ENCODE assay signal across 22 mouse cellular contexts in genomic region chr10:21926941-21927340, GRCm38 (mm10). TPM values are rescaled to one million over a fixed set of nuclear protein-coding genes. Genes with fewer than 3 reads are reported as not detected.
DNase-seq lines count a peak whose midpoint lies in the region; ATAC-seq lines count a peak whose summit lies in the region.
"Had no signal": no experiment of that assay in that cellular context is flagged by ENCODE, and none has a peak within 500 bp of the region (broad histone marks: within the 10 kb centered on the region; RNA-seq: fewer than 3 reads in every experiment).

No protein-coding gene starts in this region.

- ATAC-seq in midbrain, embryonic 11.5 days (ENCODE audit: low FRiP score): no peak
- no peak for ATAC-seq in midbrain, embryonic 16.5 days
- ATAC-seq: activated CD4-positive, CD25-positive, alpha-beta regulatory T cell, adult 4 months; CD4-positive, CD25-positive, alpha-beta regulatory T cell, adult 4 months; Patski had no signal

- H3K4me1 ChIP-seq in heart, embryonic 10.5 days: peaks cover 29% of the 10 kb centered on the region
- H3K4me1 ChIP-seq in midbrain, embryonic 11.5 days (ENCODE audit: control insufficient read depth, insufficient read depth, low read length): peaks cover 12% of the 10 kb centered on the region
- H3K4me1 ChIP-seq in midbrain, embryonic 16.5 days (ENCODE audit: control insufficient read depth, insufficient read depth, low read length): peaks cover 24% of the 10 kb centered on the region

- no peak overlapping the region for H3K9ac ChIP-seq in midbrain, embryonic 11.5 days (ENCODE audit: low read length)
- no peak overlapping the region for H3K9ac ChIP-seq in midbrain, embryonic 16.5 days (ENCODE audit: low read depth, low read length)

- DNase-seq in heart, adult 11 months: peak; percentile 16
- no peak for DNase-seq in heart, postnatal 10 days
- DNase-seq in heart, embryonic 10.5 days (ENCODE audit: low spot score): peak; percentile 55
- no peak for DNase-seq in heart, postnatal 25 days (ENCODE audit: low spot score)
- peak; percentile 60 for DNase-seq in midbrain, embryonic 11.5 days (ENCODE audit: low spot score, missing footprints)
- peak; percentile 52 for DNase-seq in ovary, adult 18-20 months (ENCODE audit: low spot score)
- DNase-seq in ovary, postnatal 14 days (ENCODE audit: low spot score): no peak
- DNase-seq: adrenal gland, adult 2 months; adrenal gland, adult 8-10 months; adrenal gland, postnatal 10 days; adrenal gland, postnatal 14 days; adrenal gland, postnatal 25 days; adrenal gland, postnatal 36 days; B cell, adult 2 months; cerebellum, adult 11 months; cerebellum, adult 11-12 months had no signal

- no peaks in the 10 kb centered on the region for H3K9me3 ChIP-seq in heart, embryonic 10.5 days
- no peaks in the 10 kb centered on the region for H3K9me3 ChIP-seq in midbrain, embryonic 11.5 days (ENCODE audit: control insufficient read depth, low read length)
- no peaks in the 10 kb centered on the region for H3K9me3 ChIP-seq in midbrain, embryonic 16.5 days (replicated peaks; ENCODE audit: control insufficient read depth, low read length, poor library complexity, severe bottlenecking)
- H3K9me3 ChIP-seq: G1E had no signal

- no peaks in the 10 kb centered on the region for H3K36me3 ChIP-seq in heart, embryonic 10.5 days
- no peaks in the 10 kb centered on the region for H3K36me3 ChIP-seq in midbrain, embryonic 11.5 days (ENCODE audit: control insufficient read depth, insufficient read depth, low read length)
- H3K36me3 ChIP-seq in midbrain, embryonic 16.5 days (ENCODE audit: control insufficient read depth, insufficient read depth, low read length): no peaks in the 10 kb centered on the region
- H3K36me3 ChIP-seq: G1E had no signal

- no peaks in the 10 kb centered on the region for H3K27me3 ChIP-seq in heart, embryonic 10.5 days (ENCODE audit: insufficient read depth, poor library complexity, severe bottlenecking)
- H3K27me3 ChIP-seq in midbrain, embryonic 11.5 days (ENCODE audit: control insufficient read depth, insufficient read depth, low read length): no peaks in the 10 kb centered on the region
- no peaks in the 10 kb centered on the region for H3K27me3 ChIP-seq in midbrain, embryonic 16.5 days (ENCODE audit: control insufficient read depth, insufficient read depth, low read depth, low read length)
- H3K27me3 ChIP-seq: CH12.LX, Patski had no signal

- intact Hi-C loops in heart, postnatal 10 days (cut with DNase I): no loop called here
- intact Hi-C loops in heart, postnatal 25 days (cut with DNase I): no loop called here

- no peak overlapping the region for H3K4me2 ChIP-seq in midbrain, embryonic 11.5 days
- no peak overlapping the region for H3K4me2 ChIP-seq in midbrain, embryonic 16.5 days (ENCODE audit: low read length)

- 60% methylated on average over 5 of the region's 5 CpGs for WGBS in heart, embryonic 10.5 days
- WGBS in midbrain, embryonic 11.5 days: 89% methylated on average over 5 of the region's 5 CpGs
- 92% methylated on average over 5 of the region's 5 CpGs for WGBS in midbrain, embryonic 16.5 days

- H3K27ac ChIP-seq in heart, embryonic 10.5 days: no peak overlapping the region
- no peak overlapping the region for H3K27ac ChIP-seq in midbrain, embryonic 11.5 days (ENCODE audit: low read depth, low read length)
- H3K27ac ChIP-seq in midbrain, embryonic 16.5 days (ENCODE audit: low read length): no peak overlapping the region

- no peak overlapping the region for H3K4me3 ChIP-seq in heart, embryonic 10.5 days
- no peak overlapping the region for H3K4me3 ChIP-seq in midbrain, embryonic 11.5 days (ENCODE audit: low read depth, low read length)
- no peak overlapping the region for H3K4me3 ChIP-seq in midbrain, embryonic 16.5 days (ENCODE audit: low read depth, low read length)

RNA-seq across cellular contexts. Expression of gene Sgk1, which starts 45.0 kb away (rescaled TPM):
- total RNA-seq in heart, postnatal 10 days (2021): 100 to 1,000 TPM in 1 of 2 experiments, 10 to 100 TPM in 1; 66.4 to 121 TPM
- polyA plus RNA-seq in heart, embryonic 10.5 days (2016; fragmentation: Nextera tagmentation; extraction: Ambion mirVana): 20.5 and 22.8 TPM in 2 replicates
- 10 to 100 TPM; 46.0 to 51.8 TPM for total RNA-seq in heart, postnatal 25 days (2021)
- polyA plus RNA-seq in midbrain, embryonic 11.5 days (2014; fragmentation: Nextera tagmentation; extraction: Ambion mirVana): 20.8 and 25.7 TPM in 2 replicates
- 47.9 and 53.4 TPM in 2 replicates for polyA plus RNA-seq in midbrain, embryonic 16.5 days (2015; fragmentation: Nextera tagmentation; extraction: Ambion mirVana)

Comparison
In these comparisons a context has a peak if more than half of its experiments do, and no peak if none do; other contexts are left out.
1. DNase-seq: peak in heart, adult 11 months (single experiment), heart, embryonic 10.5 days (single experiment), midbrain, embryonic 11.5 days (single experiment) and ovary, adult 18-20 months (single experiment); none in heart, postnatal 10 days (0 of 2), heart, postnatal 25 days (single experiment) and ovary, postnatal 14 days (single experiment).